Mouse (Mus musculus) stomach, postnatal 0 days (tissue): ENCODE data around the gene Rbm6.

ENCODE experiments used
- CTCF ChIP-seq: IDR thresholded peaks from 2 replicates; pipeline ENCODE4 v1.5.1; 2016; ENCODE audit warnings: antibody characterized with exemption, low read depth, mild to moderate bottlenecking, moderate library complexity
- EP300 ChIP-seq: optimal IDR thresholded peaks from 2 replicates; pipeline ENCODE3; 2016; ENCODE audit warnings: antibody characterized with exemption

- no peak for TF ChIP-seq EP300
- no peak for TF ChIP-seq CTCF
These were observed 14.7 kb downstream of the Rbm6 start for GRCm38 (mm10) chr9:107858343-107858742.
